Mouse (Mus musculus): ENCODE results near the gene Troap.

Gene Troap

DNA sequence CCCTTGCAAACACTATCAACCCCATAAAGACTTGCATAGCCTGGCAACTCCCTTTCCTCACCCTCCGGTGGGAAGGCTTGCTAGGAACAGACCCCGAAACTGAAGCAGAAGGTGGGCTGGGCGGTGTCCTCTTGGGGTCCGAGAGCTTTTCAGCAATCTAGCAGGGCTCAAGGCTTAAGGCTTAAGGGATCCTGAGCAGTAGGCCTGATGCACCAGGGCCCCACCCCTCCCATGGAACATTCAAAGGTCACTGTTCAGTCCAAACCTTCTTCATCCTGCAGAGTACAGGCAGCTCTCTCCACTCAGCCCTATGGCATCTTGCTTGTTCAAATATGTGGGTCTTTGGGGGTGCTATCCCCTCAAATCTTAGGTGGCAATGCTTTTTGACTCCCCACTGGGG is 11.6 kb downstream of the Troap start:
- no peak for DNase-seq (ENCODE audit: extremely low read depth, low read depth)

DNA sequence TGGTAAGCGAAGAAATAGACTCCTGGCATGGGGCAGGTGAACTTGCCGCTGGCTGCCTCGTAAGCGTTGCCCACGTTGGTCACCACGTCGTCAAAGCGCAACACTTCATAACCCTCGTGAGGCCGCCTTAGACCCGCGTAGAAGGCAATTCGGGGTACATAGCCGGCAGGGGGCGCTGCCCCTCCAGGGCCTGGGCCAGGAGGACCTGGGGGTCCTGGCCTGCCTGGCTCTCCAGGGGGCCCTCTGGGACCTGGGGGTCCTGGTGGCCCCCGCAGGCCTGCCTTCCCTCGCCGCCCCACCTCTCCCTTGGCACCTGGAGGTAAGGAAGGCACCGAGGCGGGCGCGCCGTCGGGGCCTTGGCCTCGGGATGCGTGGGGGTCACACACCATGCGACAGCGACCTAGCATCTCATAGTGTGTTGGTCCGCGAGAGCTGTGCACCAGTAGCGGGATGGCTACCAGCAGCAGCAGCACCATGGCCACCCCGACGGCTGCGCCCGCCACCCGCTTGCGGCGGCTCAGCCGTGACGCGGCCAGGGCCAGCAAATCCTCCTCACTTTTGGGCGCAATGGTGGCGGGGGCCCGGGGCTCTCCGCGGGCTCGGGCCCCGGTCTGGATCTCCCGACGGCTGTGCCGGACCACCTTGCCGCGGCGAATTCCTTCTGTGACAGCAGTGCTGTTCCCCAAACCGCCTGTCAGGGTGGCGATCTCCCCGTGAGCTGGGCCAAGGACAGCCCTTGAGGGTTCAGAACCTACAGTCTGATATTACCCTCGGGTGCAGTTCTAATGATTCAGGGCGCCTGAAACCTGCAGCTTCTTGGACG is 13.1 kb downstream of the Troap start, which contains the start of gene C1ql4:
TSS of gene C1ql4 (minus strand) at position 565 of the 823 bp plus-strand sequence.
- no peak for DNase-seq (ENCODE audit: extremely low read depth, low read depth)

DNA sequence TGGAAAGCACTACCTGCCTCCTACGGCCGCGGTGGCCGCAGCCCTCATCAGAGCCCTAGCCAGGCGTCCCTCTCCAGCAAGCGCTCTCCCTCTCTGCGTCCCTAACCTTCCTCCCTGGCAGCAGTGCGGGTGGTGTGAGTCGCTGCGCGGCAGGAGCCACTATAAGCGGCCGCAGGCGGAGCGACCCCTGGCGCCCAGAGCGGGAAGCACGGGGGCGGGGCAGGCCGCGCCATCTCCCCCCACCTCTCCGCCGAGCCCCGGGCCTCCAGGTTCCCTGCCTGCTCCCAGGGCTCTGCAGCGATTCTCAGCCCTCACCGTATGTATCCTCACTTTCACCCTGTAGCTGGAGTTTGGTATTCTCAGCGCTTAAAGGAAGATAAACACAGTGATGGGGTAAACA is 13.9 kb downstream of the Troap start:
- no peak for DNase-seq (ENCODE audit: extremely low read depth, low read depth)

DNA sequence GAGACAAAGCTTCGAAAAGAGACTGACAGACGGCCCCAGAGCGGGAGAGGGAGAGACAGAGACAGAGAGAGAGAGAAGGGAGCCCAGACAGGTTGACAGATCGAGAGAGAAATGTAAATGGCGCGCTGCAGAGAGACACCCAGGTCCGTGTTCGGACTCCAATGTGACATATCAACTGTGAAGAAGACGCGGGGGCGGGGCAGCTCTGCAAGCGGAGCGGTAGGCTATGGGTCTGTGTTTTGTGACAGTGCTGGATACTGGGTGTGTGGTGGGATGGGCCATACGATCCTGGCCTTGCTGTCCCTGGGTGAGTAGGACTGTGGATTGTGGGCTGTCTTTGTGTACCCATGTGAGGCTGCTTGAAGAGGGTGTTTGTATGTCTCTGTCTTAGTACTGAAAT is 14.7 kb downstream of the Troap start:
- no peak for DNase-seq (ENCODE audit: extremely low read depth, low read depth)

DNA sequence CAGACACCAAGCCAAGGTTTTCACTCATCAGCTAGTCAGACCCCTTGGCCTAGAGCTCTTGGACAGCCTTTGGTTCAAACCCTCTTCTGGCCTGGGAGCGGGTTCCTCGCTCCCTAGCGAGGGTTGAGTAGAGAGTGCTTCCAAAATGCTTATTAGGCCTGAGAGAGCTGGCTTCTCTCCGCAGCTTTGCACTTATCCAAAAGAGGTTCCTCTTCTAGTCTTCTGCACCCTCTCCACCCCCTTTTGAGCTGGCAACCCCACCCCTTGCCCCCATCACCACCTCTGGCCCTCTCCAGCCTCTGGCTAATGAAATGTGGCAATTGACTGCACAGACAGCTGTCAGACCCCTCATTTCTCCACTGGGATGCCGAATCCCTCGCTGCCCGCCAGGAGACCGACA is 18.5 kb downstream of the Troap start, which contains the start of gene Dnajc22:
TSS of gene Dnajc22 (plus strand) at position 301 of the 400 bp plus-strand sequence.
- peak; percentile 41 for DNase-seq (ENCODE audit: extremely low read depth, low read depth)

DNA sequence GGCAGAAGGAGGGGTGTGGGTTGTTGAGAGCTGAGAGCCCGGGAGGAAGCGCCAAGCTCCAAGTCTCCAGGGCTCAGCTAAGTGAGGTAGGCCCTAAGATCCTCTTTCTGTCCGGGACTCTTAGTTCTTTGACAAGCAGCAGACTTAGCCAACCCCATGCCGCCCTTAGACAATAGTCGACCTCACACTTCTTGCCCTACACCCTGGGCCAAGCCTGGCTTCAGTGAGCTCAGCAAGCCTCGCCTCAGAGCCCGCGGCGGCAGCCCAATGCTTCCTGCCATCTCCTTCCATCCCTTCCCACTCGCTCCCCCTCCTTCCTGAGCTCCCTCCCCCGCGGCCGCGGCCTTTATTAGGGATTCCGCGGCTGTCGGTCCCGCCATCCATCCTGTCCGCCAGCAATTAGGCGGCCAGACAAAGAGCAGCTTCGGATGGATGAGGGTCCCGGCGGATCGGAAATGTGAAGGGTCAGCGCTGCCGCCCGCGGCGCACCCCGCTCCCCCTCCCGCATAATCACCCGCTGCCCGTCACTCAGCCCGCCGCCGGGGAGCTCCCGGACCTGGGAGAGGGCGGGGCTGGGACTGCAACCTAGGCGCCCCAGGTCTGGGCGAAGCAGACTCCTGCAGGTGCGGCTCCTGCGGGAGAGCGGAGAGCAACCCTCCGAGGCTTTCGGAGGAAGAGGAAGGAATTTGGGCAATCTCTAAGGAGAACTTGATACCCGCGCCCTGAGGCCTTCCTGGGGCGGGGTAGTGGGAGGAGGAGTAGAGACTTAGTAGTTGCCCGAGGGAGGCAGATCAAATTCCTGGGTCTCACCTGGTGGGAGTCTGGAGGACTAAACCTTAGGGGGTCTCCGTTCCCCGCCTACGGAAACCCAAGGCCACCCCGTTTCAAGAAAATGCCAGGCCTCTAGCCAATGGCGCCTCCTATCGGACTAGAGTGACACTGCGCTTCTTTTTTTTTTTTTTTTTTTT is 19.2 kb downstream of the Troap start:
- peak; percentile 65 for DNase-seq (ENCODE audit: extremely low read depth, low read depth)

DNA sequence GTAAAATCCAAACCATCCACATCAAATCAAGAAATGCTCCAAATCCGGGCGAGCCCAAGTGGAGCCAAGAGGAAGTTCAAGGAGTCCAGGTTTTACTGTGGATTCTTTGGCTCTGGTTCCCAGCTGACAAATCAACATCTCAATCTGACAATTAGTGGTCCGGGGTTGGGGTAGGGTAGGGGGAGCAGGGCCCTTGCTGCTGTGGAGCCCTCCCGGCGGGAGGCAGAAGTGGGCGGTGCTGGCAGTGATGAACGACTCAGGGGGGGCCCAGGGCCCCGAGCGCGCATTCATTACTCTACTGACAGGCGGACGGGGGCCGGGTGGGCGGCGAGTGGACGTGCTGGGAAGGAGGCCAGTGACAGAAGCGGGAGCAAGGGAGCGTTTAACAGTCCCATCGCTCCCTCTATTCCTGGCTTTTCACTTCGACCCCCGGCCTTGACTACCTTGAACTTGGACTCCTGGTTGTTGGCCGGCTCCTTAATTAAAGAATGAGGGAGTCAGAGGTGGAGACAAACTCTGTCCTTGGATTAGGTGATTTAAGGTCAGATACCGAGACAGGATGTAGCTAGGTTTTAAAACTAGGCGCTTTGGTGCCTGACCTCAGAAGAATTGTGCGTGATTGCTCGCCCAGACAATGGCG is 20.4 kb downstream of the Troap start:
- no peak for DNase-seq (ENCODE audit: extremely low read depth, low read depth)

DNA sequence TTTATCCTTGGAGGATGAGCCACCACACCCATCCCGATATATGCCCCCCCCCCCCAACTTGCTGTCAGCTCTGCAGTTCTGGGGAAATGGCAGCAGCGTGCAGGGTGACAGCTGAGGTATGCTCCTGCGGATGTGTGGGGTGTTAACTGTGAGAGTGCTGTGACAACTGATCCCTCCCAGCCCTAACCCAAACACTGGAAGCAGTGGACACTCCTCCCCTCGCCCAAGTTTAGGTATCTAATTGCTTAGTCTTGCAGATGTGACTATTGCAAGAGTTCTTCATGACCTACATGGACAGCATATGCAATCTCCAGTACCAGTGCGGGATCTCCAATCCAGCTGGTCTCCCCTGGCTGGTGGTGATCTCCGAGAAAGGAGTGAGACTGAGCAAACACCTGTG is 21.0 kb downstream of the Troap start:
- DNase-seq (ENCODE audit: extremely low read depth, low read depth), result no peak

DNA sequence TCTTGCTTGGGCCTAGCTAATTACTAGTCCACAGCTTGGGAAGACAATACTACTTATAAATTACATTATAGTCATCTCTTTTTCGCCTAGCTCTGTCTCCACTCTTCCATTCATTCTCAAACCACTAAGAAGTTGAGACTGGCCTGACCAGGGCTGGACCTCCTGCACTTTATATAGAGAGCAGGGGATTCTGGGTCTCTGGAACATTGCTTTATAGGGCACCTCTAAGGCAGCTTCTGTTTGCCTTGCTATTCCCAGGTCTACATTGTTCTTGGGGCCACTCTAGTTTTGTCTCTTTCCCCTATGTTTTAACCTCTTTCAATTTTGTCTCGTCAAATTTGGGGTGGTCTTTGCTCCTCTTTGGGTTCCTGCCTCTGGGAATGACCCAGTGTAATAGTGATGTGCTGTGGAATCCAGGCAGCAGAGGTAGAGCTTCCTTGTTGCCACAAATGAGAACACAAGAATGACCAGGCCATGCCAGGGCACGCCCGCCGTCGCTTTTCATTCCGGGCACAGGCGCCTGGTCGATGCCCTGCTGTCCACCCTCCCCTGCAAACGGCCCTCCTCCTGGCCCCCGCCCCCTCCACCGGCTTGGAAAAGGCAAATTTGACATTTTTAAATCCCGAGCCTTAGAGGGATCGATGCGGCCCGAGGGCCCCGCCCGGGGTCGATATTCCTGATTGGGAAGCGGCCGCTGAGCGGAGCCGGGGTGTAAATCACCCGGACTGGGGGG is 21.9 kb downstream of the Troap start:
- DNase-seq (ENCODE audit: extremely low read depth, low read depth), result no peak

DNA sequence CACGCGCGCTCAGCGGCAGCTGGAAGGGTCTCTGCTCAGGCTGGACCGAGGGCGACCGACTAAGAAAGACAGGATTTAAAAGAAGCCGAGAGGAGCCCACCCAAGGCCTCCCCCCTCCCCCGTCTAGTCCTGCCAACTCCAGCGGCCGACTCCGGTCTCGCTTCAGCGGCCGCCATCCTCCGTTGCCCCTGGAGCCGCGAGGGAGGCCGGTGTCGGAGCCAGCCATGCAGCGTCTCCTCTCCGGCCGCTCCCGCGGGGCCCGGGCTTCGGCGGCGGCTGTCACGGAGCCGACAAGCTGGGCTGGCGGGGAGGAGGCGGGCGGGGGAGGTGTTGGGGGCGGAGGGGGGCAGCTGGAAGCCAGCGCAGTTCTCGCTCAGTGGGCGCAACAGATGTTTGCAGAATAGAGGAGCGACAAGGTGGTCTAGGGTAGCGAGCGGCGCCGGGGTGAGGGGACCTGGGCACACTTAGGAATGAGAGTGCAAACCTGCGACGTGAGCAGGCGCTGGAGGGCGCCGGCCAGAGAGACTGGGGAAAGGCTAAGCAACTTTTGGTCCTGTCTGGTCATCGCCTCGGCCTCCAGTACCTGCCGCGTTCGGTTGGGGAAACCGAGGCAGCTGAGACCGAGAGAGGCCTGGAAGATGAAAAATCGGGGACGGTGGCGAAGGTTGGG is 22.6 kb downstream of the Troap start:
- no peak for DNase-seq (ENCODE audit: extremely low read depth, low read depth)

DNA sequence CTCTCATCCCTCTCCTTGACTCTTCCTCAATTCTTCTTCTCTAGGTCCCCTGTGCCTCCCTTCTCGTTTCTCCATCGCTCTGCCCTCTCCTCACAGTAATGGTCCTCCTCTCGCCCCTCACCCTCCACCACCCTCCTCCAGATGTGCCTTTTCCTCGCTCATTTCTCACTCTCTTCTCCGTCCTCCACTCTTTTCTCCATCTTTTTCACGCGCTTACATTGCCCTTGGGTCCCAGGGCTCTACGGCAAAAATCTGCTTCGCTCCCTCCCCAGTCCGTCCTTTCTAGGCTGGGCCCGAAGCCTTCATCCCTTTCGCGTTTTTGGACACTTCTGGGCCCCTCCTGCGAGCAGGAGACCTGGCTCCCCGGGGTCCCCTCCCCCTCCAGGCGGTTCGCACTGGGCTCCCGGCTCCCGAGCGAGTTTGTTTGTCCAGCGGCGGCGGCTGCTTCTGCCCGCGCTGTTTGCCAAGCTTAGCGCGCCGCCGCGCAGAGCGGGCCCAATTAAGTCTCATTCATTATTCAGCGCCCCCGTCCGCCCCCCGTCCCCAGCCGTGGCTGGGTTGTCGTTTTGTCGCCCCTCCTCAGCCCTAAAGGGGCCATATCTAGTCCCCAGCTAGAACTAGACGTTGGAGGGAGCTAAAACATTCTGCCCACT is 23.6 kb downstream of the Troap start:
- DNase-seq (ENCODE audit: extremely low read depth, low read depth), result no peak

DNA sequence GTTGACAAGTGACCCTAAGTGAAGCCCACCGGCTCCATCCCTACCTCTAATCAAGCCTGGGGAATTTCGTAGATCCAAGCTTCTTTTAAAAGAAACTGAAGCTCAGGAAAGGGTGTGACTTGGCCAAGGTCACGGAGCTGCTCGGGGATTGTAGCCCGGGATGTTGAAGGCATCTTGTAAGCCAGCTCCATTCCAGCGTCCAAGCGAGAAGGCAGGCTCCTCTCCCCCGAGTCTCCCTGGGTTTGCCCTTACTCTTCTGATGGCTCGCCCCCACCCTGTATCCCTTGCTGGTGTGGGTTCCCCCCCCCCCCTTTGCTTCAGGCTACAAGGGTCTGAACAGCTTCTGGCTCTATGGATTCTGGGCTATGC is 24.1 kb downstream of the Troap start:
- DNase-seq (ENCODE audit: extremely low read depth, low read depth), result no peak

DNA sequence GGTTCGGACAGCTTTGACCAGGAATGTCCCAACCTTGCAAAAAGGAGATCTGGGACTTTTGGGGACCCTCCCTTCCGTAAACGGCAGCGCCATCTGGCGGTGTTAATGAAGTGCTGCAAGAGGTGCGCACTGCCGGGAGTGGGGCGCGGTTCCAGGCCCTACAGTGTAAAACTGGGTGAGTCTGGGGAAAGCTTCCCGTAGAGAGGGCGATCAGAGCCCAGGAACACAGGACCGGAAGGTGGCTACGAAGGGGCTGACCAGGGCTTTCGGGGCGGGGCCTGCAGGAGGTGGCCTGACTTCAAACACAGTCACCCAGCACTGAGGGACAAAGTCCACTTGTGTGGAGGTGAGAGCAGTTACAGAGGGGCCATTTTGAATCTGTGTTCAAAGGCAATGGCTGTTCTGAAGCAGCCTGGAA is 24.8 kb downstream of the Troap start:
- peak; percentile 67 for DNase-seq (ENCODE audit: extremely low read depth, low read depth)

DNA sequence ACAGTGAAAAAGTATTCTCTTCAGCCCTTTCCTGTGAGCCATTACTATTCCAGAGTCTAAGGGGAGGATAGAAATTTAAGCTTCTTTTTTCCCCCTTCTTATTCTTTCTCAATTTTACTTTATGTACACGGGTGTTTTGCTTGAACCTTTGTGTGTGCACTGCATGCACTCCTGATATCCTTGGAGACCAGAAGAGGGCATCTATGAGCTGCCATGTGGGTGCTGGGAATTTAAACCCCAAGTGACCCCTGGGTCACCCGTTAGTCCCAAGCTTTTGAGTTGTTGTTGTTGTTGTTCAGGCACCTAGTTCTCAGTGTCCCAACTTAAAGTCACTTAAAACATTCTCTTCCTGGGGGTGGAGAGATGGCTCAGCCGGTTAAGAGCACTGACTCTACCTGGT is 25.6 kb downstream of the Troap start:
- DNase-seq (ENCODE audit: extremely low read depth, low read depth), result no peak

DNA sequence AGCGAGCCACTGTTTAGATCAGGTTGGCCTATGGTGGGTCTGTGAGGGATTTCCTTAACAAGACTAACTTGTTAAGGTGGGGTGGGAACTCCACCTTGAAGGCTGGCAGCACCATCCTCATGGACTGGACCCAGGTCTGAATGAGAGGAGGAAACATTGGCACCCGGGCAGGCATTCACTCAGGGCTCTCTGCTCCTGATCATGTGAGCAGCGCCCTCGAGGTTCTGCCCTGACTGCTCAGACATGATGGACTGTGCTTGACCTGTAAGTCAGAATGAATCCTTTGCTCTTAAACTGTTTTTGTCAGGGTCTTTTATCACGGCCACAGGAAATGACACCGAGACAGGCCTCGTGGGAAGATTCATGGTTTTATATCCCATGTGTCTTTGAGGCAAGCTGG is 30.9 kb downstream of the Troap start:
- DNase-seq (ENCODE audit: extremely low read depth, low read depth), result no peak

DNA sequence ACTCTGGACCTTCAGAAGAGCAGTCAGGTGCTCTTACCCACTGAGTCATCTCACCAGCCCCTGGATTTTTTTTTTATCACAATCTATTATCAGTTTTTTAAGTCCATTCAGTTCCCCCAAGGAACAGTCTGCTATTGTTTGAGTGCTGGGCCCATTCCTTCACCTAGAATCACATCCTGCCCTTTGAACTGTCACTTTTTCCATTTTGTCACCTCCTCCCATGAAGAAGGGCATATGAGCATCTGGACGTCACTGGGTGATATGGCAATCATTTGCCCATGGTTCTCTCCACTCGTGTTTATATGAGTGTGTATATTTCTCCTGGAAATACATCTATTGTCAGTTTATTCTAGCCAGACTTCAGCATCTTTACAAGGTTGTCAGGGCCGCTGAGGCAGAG is 33.5 kb downstream of the Troap start:
- no peak for DNase-seq (ENCODE audit: extremely low read depth, low read depth)

DNA sequence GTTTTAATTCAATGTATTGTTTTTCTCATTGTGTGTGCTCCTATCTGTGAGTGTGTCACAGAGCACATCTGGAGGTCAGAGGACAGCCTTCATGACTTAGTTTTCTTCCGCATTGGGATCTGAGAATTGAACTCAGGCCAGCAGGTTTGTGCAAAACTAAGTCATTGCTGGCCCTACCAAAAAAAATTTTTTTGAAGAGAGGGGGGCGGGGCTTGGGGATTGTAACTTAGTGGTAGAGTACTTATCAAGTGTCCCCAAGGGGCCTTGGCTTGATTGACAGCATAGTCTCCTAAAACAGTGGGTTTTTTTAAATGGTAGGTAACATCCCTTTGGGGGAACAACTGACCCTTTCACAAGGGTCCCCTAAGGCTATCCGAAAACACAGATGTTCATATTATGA is 36.8 kb downstream of the Troap start:
- DNase-seq (ENCODE audit: extremely low read depth, low read depth), result no peak

DNA sequence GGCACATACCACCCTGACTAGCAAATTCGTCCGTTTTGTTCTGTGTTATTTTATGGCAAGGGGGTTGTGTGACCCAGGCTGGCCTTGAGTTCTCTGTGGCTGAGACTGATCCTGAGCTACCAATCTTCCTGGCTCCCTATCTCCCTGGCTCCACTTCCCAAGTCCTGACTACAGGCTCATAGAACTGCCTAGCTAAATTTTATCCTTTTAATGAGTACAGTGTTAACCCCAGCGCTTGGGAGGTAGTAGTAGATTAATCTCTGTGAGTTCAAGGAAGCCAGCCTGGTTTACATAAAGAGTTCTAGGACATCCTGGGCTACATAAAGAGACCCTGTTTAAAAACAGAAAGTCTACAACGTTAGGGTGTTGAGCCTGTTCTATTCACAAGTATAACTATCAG is 37.4 kb downstream of the Troap start:
- no peak for DNase-seq (ENCODE audit: extremely low read depth, low read depth)

DNA sequence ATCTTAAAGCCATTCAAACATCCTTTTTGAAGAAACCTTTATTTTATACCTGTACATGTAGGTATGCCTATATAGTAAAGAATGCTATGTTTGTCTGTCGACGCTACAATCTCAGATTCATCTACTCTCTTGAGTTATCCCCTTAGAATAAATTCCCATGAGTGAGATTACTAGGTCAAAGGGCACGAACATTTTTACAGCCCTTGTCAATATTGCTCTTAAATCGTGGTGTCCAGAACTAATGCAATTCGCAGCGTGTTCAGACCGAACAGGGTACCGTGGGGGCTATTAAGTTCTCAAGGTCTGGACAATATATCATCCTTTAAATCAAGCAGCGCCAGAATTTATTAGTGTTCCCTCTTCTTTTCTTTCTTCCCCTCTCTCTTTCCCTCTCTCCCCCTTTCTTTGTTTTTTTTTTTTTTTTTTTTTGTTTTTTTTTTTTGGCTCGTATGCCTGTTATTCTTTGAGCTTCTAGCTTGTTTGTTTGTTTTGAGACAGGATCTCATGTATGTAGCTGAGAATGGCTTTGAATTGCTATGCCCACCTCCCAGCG is 38.5 kb downstream of the Troap start:
- DNase-seq (ENCODE audit: extremely low read depth, low read depth), result no peak

Data from MEL-GATA-1-ER (cell line).